Mouse (Mus musculus) brain, embryonic 14.5 days (tissue): ENCODE measurements around the gene Actn2.

Experiments used
- CTCF ChIP-seq: fragments of 200-500 bp; IDR thresholded peaks from 2 replicates; pipeline ENCODE4 v1.5.1; 2012; ENCODE audit warnings: inconsistent platforms, mild to moderate bottlenecking, moderate library complexity, borderline replicate concordance; ENCODE audit not compliant: insufficient read depth, insufficient read length; ENCODE audit errors: extremely low read depth
- POLR2A ChIP-seq: fragments of 200-500 bp; IDR thresholded peaks from 2 replicates; pipeline ENCODE4 v1.6.1; 2012; ENCODE audit warnings: mild to moderate bottlenecking, inconsistent platforms, borderline replicate concordance; ENCODE audit not compliant: poor library complexity, insufficient read depth, insufficient read length, severe bottlenecking; ENCODE audit errors: extremely low read depth

- TF ChIP-seq POLR2A (no peak), CTCF (no peak)
These were observed 36.2 kb upstream of the Actn2 start for GRCm38 (mm10) chr13:12376778-12377177.
